Mouse (Mus musculus): ENCODE measurements around the gene C730034F03Rik. TPM values are rescaled to one million over a fixed set of nuclear protein-coding genes. Genes with fewer than 3 reads are reported as not detected.

C730034F03Rik gene
- total RNA-seq, 2 experiments from 2014 or later: 3.6 to 5.5 TPM

- no peak for ATAC-seq (replicated peaks; ENCODE audit: poor library complexity)
Measured at GRCm38 (mm10) chr15:89431271-89431670, 1.9 kb downstream of the C730034F03Rik start.

GRCm38 (mm10) chr15:89431806-89432205 is 2.4 kb downstream of the C730034F03Rik start:
- ATAC-seq (replicated peaks; ENCODE audit: poor library complexity): no peak

- ATAC-seq (replicated peaks; ENCODE audit: poor library complexity): no peak
Measured at GRCm38 (mm10) chr15:89432946-89433345, 3.6 kb downstream of the C730034F03Rik start.

GRCm38 (mm10) chr15:89434136-89434535 is 4.7 kb downstream of the C730034F03Rik start:
- ATAC-seq (replicated peaks; ENCODE audit: poor library complexity): no peak

- no peak for ATAC-seq (replicated peaks; ENCODE audit: poor library complexity)
Measured at GRCm38 (mm10) chr15:89435878-89436277, 6.5 kb downstream of the C730034F03Rik start.

- ATAC-seq (replicated peaks; ENCODE audit: poor library complexity): peak; percentile 46; the same call in 1 of the 2 replicates
Measured at GRCm38 (mm10) chr15:89442486-89443070, 13.2 kb downstream of the C730034F03Rik start.

- peak; percentile 99 for ATAC-seq (replicated peaks; ENCODE audit: poor library complexity)
Measured at GRCm38 (mm10) chr15:89452906-89453864, 23.8 kb downstream of the C730034F03Rik start.

GRCm38 (mm10) chr15:89453865-89454478 is 24.6 kb downstream of the C730034F03Rik start, which contains the start of gene Mapk8ip2:
Gene Mapk8ip2 (plus strand): TSS chr15:89453913.
- 0 out of 2 replicates have a peak, but pooled peaks have one; percentile 2 for ATAC-seq (replicated peaks; ENCODE audit: poor library complexity)

- no peak for ATAC-seq (replicated peaks; ENCODE audit: poor library complexity)
Measured at GRCm38 (mm10) chr15:89454857-89455256, 25.5 kb downstream of the C730034F03Rik start.

GRCm38 (mm10) chr15:89455642-89456041 is 26.3 kb downstream of the C730034F03Rik start:
- ATAC-seq (replicated peaks; ENCODE audit: poor library complexity): no peak

- peak; percentile 35 for ATAC-seq (replicated peaks; ENCODE audit: poor library complexity)
Measured at GRCm38 (mm10) chr15:89458942-89459341, 29.6 kb downstream of the C730034F03Rik start.

- ATAC-seq (replicated peaks; ENCODE audit: poor library complexity): no peak
Measured at GRCm38 (mm10) chr15:89459821-89460220, 30.4 kb downstream of the C730034F03Rik start.

- no peak for ATAC-seq (replicated peaks; ENCODE audit: poor library complexity)
Measured at GRCm38 (mm10) chr15:89460298-89460697, 30.9 kb downstream of the C730034F03Rik start.

- ATAC-seq (replicated peaks; ENCODE audit: poor library complexity): no peak
Measured at GRCm38 (mm10) chr15:89461321-89461720, 31.9 kb downstream of the C730034F03Rik start.

- ATAC-seq (replicated peaks; ENCODE audit: poor library complexity): no peak
Measured at GRCm38 (mm10) chr15:89462176-89462575, 32.8 kb downstream of the C730034F03Rik start.

GRCm38 (mm10) chr15:89463334-89464235 is 34.2 kb downstream of the C730034F03Rik start:
- ATAC-seq (replicated peaks; ENCODE audit: poor library complexity): peak; percentile 85

- no peak for ATAC-seq (replicated peaks; ENCODE audit: poor library complexity)
Measured at GRCm38 (mm10) chr15:89465052-89465451, 35.7 kb downstream of the C730034F03Rik start.

- ATAC-seq (replicated peaks; ENCODE audit: poor library complexity): peak; percentile 90
Measured at GRCm38 (mm10) chr15:89468577-89468976, 39.2 kb downstream of the C730034F03Rik start.

- ATAC-seq (replicated peaks; ENCODE audit: poor library complexity): no peak
Measured at GRCm38 (mm10) chr15:89471476-89471875, 42.1 kb downstream of the C730034F03Rik start.

- no peak for ATAC-seq (replicated peaks; ENCODE audit: poor library complexity)
Measured at GRCm38 (mm10) chr15:89473370-89473769, 44.0 kb downstream of the C730034F03Rik start.

Data from megakaryocyte progenitor cell, adult 5-6 weeks (primary cell).